Mouse (Mus musculus) CH12.LX (cell line): ENCODE measurements around the gene Cap2. TPM values are rescaled to one million over a fixed set of nuclear protein-coding genes. Genes with fewer than 3 reads are reported as not detected.
A peak's percentile ranks its signal among the peaks of the same experiment; 100 is the strongest.

Source experiments
- DNase-seq: peaks from one replicate; pipeline ENCODE4 v3.0.0-alpha.2; 2013; ENCODE audit errors: extremely low read depth
- H3K27ac ChIP-seq: 2 replicates; pipeline ENCODE4 v1.5.1; 2012; ENCODE audit warnings: low read depth, mild to moderate bottlenecking, control low read depth, moderate library complexity; ENCODE audit not compliant: insufficient read depth
- H3K27me3 ChIP-seq: replicated peaks from 2 replicates; pipeline ENCODE3; 2012; ENCODE audit warnings: inconsistent platforms
- H3K36me3 ChIP-seq, 2 experiments: replicated peaks in 1 of 2; 2 replicates each; pipeline versions ENCODE3 to v1.6.1; 2012; ENCODE audit warnings: inconsistent platforms in 1 of 2, low read length in 1 of 2, mild to moderate bottlenecking in 1 of 2, mixed read lengths in 1 of 2, moderate library complexity in 1 of 2; ENCODE audit not compliant: control insufficient read depth in 1 of 2, insufficient read depth in 1 of 2
- H3K4me1 ChIP-seq, 2 experiments: 2 replicates each; pipeline ENCODE4 v1.6.1; 2012; ENCODE audit warnings: inconsistent platforms in 1 of 2, moderate library complexity in 1 of 2; ENCODE audit not compliant: insufficient read depth in 2 of 2, control insufficient read depth in 1 of 2
- H3K4me2 ChIP-seq: 2 replicates; pipeline ENCODE4 v1.6.1; 2012; ENCODE audit warnings: low read depth, mild to moderate bottlenecking, control low read depth; ENCODE audit not compliant: poor library complexity, insufficient read depth, severe bottlenecking
- H3K4me3 ChIP-seq, 3 experiments: fragments of 150-350 bp in 1 of 3; sonication (generic) in 1 of 3; replicated peaks in 1 of 3; 2 replicates each; pipeline versions ENCODE3 to v1.5.1; 2011 to 2012; ENCODE audit warnings: low read depth in 2 of 3, low read length in 2 of 3, mild to moderate bottlenecking in 2 of 3, moderate library complexity in 2 of 3, control low read depth in 1 of 3, improper control_type of control experiment in 1 of 3, inconsistent platforms in 1 of 3, mixed read lengths in 1 of 3; ENCODE audit not compliant: poor library complexity in 1 of 3
- H3K79me2 ChIP-seq: replicated peaks from 2 replicates; pipeline ENCODE4 v1.6.1; 2012; ENCODE audit warnings: mild to moderate bottlenecking, moderate library complexity; ENCODE audit not compliant: control insufficient read depth, poor library complexity, insufficient read depth, severe bottlenecking; ENCODE audit errors: extremely low read depth
- H3K9ac ChIP-seq: 2 replicates; pipeline ENCODE4 v1.6.1; 2012; ENCODE audit warnings: low read depth, mild to moderate bottlenecking, control low read depth, moderate library complexity; ENCODE audit not compliant: insufficient read depth
- H3K9me3 ChIP-seq: replicated peaks from 2 replicates; pipeline ENCODE3; 2012; ENCODE audit warnings: low read length, inconsistent platforms, mixed read lengths
- CHD2 ChIP-seq: IDR thresholded peaks from 2 replicates; pipeline ENCODE4 v1.6.1; 2011; ENCODE audit warnings: low read length, improper control_type of control experiment
- CTCF ChIP-seq, 2 experiments: IDR thresholded peaks in 1 of 2; conservative IDR thresholded peaks in 1 of 2; 2 replicates each; pipeline ENCODE4 v1.5.1; 2011 to 2012; ENCODE audit warnings: low read depth in 2 of 2, low read length in 2 of 2, improper control_type of control experiment in 1 of 2, inconsistent platforms in 1 of 2, mild to moderate bottlenecking in 1 of 2, moderate library complexity in 1 of 2
- E2F4 ChIP-seq: IDR thresholded peaks from 2 replicates; pipeline ENCODE4 v1.6.1; 2011; ENCODE audit warnings: low read depth, low read length, improper control_type of control experiment; ENCODE audit not compliant: insufficient replicate concordance
- EP300 ChIP-seq: IDR thresholded peaks from 2 replicates; pipeline ENCODE4 v1.6.1; 2011; ENCODE audit warnings: low read length, improper control_type of control experiment
- IRF4 ChIP-seq: IDR thresholded peaks from 2 replicates; pipeline ENCODE4 v1.6.1; 2014; ENCODE audit warnings: low read depth, mild to moderate bottlenecking, inconsistent platforms, low read length, improper control_type of control experiment
- JUN ChIP-seq: IDR thresholded peaks from 2 replicates; pipeline ENCODE4 v1.6.1; 2011; ENCODE audit warnings: low read depth, mild to moderate bottlenecking, low read length, improper control_type of control experiment, moderate library complexity; ENCODE audit not compliant: insufficient read depth
- JUND ChIP-seq: conservative IDR thresholded peaks from 2 replicates; pipeline ENCODE4 v1.6.1; 2011; ENCODE audit warnings: low read depth, low read length, improper control_type of control experiment
- KAT2A ChIP-seq: IDR thresholded peaks from 2 replicates; pipeline ENCODE4 v1.6.1; 2012; ENCODE audit warnings: low read length, improper control_type of control experiment, inconsistent platforms; ENCODE audit not compliant: insufficient replicate concordance
- MAX ChIP-seq: IDR thresholded peaks from 2 replicates; pipeline ENCODE4 v1.6.1; 2011; ENCODE audit warnings: low read length, improper control_type of control experiment
- MAZ ChIP-seq: IDR thresholded peaks from 2 replicates; pipeline ENCODE4 v1.6.1; 2012; ENCODE audit warnings: low read depth, mild to moderate bottlenecking, inconsistent platforms, low read length, improper control_type of control experiment, moderate library complexity
- MXI1 ChIP-seq: IDR thresholded peaks from 2 replicates; pipeline ENCODE4 v1.6.1; 2011; ENCODE audit warnings: mild to moderate bottlenecking, low read depth, low read length, improper control_type of control experiment
- MYC ChIP-seq: IDR thresholded peaks from 2 replicates; pipeline ENCODE4 v1.6.1; 2011; ENCODE audit warnings: low read depth, mild to moderate bottlenecking, improper control_type of control experiment, low read length
- POLR2A ChIP-seq: IDR thresholded peaks from 2 replicates; pipeline ENCODE4 v1.6.1; 2011; ENCODE audit warnings: low read depth, mild to moderate bottlenecking, improper control_type of control experiment, low read length
- RCOR1 ChIP-seq: conservative IDR thresholded peaks from 2 replicates; pipeline ENCODE4 v1.6.1; 2012; ENCODE audit warnings: low read depth, mild to moderate bottlenecking, inconsistent platforms, low read length, improper control_type of control experiment
- SMC3 ChIP-seq: IDR thresholded peaks from 2 replicates; pipeline ENCODE4 v1.6.1; 2011; ENCODE audit warnings: low read depth, low read length, improper control_type of control experiment
- USF1 ChIP-seq: IDR thresholded peaks from 2 replicates; pipeline ENCODE4 v1.6.1; 2014; ENCODE audit warnings: low read depth, mild to moderate bottlenecking, inconsistent platforms, low read length, improper control_type of control experiment
- ZKSCAN1 ChIP-seq: IDR thresholded peaks from 2 replicates; pipeline ENCODE4 v1.6.1; 2012; ENCODE audit warnings: low read depth, inconsistent platforms, low read length, improper control_type of control experiment, borderline replicate concordance
- dilution Hi-C: fragments of 300-500 bp; cut with MboI; formaldehyde crosslinking; loops from 2 replicates; pipeline ENCODE4 v1.14.3; 2020; ENCODE audit warnings: low sequenced_read_pairs; ENCODE audit not compliant: extremely low pct_unique_long_range_greater_than_20kb, extremely low pct_ligation_motif_present
- in situ Hi-C: fragments of 300-500 bp; cut with MboI; formaldehyde crosslinking; loops from 3 replicates; pipeline ENCODE4 v1.14.3; 2019; ENCODE audit warnings: low sequenced_read_pairs, low pct_ligation_motif_present, low pct_unique_long_range_greater_than_20kb, mixed read lengths
- polyA plus RNA-seq: library from polyadenylated mRNA; unstranded; fragments of >175 nt; gene quantifications from 2 replicates; pipeline ENCODE4 v1.2.1, GENCODE M21; 2012; ENCODE audit warnings: low read depth; ENCODE audit not compliant: insufficient read length
- total RNA-seq, 2 experiments: library from RNA; depleted of rRNA; stranded (reverse); fragments of 300-350 nt in 1 of 2; fragments of >200 nt in 1 of 2; gene quantifications; 2 replicates each; pipeline ENCODE4 v1.2.3; 2012 to 2014

The Cap2 gene
- total and polyA plus RNA-seq, 3 experiments = 0.04 to 0.11 TPM; not detected in 1

DNA sequence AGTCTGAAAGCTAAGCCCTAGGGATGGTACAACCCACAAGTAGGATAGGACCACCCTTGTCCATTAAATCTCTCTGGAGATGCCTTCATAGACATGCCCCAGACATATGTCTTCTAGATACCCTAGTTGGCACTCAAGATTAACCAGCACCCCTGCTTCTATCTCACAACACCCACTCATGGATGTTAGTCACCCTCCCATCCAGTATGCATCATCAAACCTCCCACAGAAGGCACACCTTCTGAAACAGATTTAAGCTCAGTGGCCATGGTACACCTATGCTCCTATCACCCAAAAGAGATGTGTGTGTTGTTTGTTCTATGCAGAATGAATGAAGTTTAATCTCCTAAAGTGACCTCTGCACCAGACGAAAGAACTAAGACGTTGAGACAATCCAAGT is 32.1 kb upstream of the Cap2 start:
- TF ChIP-seq CHD2 = no peak
- no peak for TF ChIP-seq E2F4
- no peak for TF ChIP-seq MAX
- no peak for TF ChIP-seq USF1
- TF ChIP-seq POLR2A = no peak
- no peak for TF ChIP-seq EP300
- TF ChIP-seq MYC = no peak
- no peak for TF ChIP-seq KAT2A
- no peak for TF ChIP-seq MAZ
- TF ChIP-seq MXI1 = no peak
- no peak for TF ChIP-seq RCOR1
- TF ChIP-seq JUN = no peak
- TF ChIP-seq CTCF (conservative IDR thresholded peaks at IDR 0.05 in 1 of 2, IDR thresholded peaks at IDR 0.05 in 1 of 2; ENCODE audit: low read depth in 2 of 2, low read length in 2 of 2) = no peak
- in situ Hi-C loops = no loop called here
- dilution Hi-C loops = no loop called here

DNA sequence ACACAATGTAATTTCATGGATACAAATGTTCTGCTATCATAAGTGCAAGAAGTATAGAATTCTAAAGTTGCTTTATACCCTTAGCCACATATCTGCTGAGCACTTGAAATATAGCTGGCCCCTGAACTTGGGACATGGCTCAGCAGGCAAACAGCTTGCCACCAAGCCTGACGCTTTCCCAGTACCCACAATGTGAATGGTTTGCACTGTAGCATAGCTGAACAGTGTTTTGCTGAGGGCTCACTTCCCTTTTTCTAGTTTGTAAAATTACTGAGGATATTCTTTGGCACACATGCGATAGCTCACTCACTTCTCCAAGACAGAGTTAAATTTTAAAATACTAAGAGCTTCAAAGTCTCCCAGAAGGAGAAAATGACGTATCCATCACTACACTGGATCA is 20.4 kb upstream of the Cap2 start:
- H3K4me2 ChIP-seq = no peak overlapping the region
- no peak overlapping the region for H3K4me3 ChIP-seq
- no peaks in the 10 kb centered on the region for H3K27me3 ChIP-seq
- H3K27ac ChIP-seq = no peak overlapping the region
- no peaks in the 10 kb centered on the region for H3K36me3 ChIP-seq
- no peaks in the 10 kb centered on the region for H3K79me2 ChIP-seq
- TF ChIP-seq MXI1 (no peak), ZKSCAN1 (no peak), SMC3 (no peak), IRF4 (peak; percentile 41; the same call in 1 of the 2 replicates), JUND (no peak), MAZ (no peak)
- TF ChIP-seq, all 38 proteins: peak for 1
- dilution Hi-C loops (no loop called here), in situ Hi-C loops (no loop called here)
- H3K9ac ChIP-seq = no peak overlapping the region
- DNase-seq = peak; percentile 21
- H3K4me1 ChIP-seq = peaks cover 0 to 8% of the 10 kb centered on the region in 2 experiments; a peak in 2 of 4 replicates
- no peaks in the 10 kb centered on the region for H3K9me3 ChIP-seq

More for the DNA sequence above, 32.1 kb upstream of the Cap2 start:
- H3K4me1 ChIP-seq = 0 out of 4 replicates have a peak, but pooled peaks cover 0 to 5% of the 10 kb centered on the region in 2 experiments
- no peak overlapping the region for H3K4me2 ChIP-seq
- no peak for DNase-seq
- no peaks in the 10 kb centered on the region for H3K36me3 ChIP-seq
- H3K27me3 ChIP-seq = no peaks in the 10 kb centered on the region
- H3K27ac ChIP-seq = no peak overlapping the region
- no peaks in the 10 kb centered on the region for H3K9me3 ChIP-seq
- H3K79me2 ChIP-seq = no peaks in the 10 kb centered on the region
- H3K9ac ChIP-seq = no peak overlapping the region
- H3K4me3 ChIP-seq = no peak overlapping the region
